Mouse (Mus musculus) hindbrain, postnatal 0 days (tissue): ENCODE measurements around the gene Snx9. TPM values are rescaled to one million over a fixed set of nuclear protein-coding genes. Genes with fewer than 3 reads are reported as not detected.

Source experiments
- ATAC-seq: fragments of 200-750 bp; cut with Nextera tagmentation; 2 replicates; pipeline ENCODE4 v1.8.0; 2017; ENCODE audit warnings: mild to moderate bottlenecking, moderate TSS enrichment, moderate library complexity
- DNase-seq: peaks from one replicate; pipeline ENCODE4 v3.0.0-alpha.2; 2015; ENCODE audit warnings: low spot score
- H3K27ac ChIP-seq: fragments of 300-500 bp; sonication (generic); 2 replicates; pipeline ENCODE4 v1.5.1; 2014; ENCODE audit warnings: mild to moderate bottlenecking
- H3K27me3 ChIP-seq: fragments of 300-500 bp; sonication (generic); 2 replicates; pipeline ENCODE4 v1.6.1; 2014; ENCODE audit warnings: low read length, mixed read lengths; ENCODE audit not compliant: insufficient read depth
- H3K36me3 ChIP-seq: fragments of 300-500 bp; sonication (generic); 2 replicates; pipeline ENCODE4 v1.6.1; 2014; ENCODE audit warnings: low read length, mixed read lengths; ENCODE audit not compliant: insufficient read depth
- H3K4me1 ChIP-seq: fragments of 300-500 bp; sonication (generic); 2 replicates; pipeline ENCODE4 v1.6.1; 2014; ENCODE audit warnings: antibody characterized with exemption, low read length, mixed read lengths; ENCODE audit not compliant: insufficient read depth
- H3K4me2 ChIP-seq: fragments of 300-500 bp; sonication (generic); 2 replicates; pipeline ENCODE4 v1.6.1; 2014; ENCODE audit warnings: low read depth, mild to moderate bottlenecking, low read length, moderate library complexity, mixed read lengths
- H3K4me3 ChIP-seq: fragments of 300-500 bp; sonication (generic); 2 replicates; pipeline ENCODE4 v1.5.1; 2014; ENCODE audit warnings: low read length
- H3K9ac ChIP-seq: fragments of 300-500 bp; sonication (generic); replicated peaks from 2 replicates; pipeline ENCODE4 v1.6.1; 2014; ENCODE audit warnings: mild to moderate bottlenecking, low read length, moderate library complexity, mixed read lengths
- H3K9me3 ChIP-seq: fragments of 300-500 bp; sonication (generic); 2 replicates; pipeline ENCODE4 v1.6.1; 2016; ENCODE audit warnings: low read length, mixed read lengths
- CTCF ChIP-seq: IDR thresholded peaks from 2 replicates; pipeline ENCODE4 v1.5.1; 2016; ENCODE audit warnings: antibody characterized with exemption, control low read depth, low read depth
- WGBS: fragments of 180-500 bp; shearing (Covaris S2); extraction: QIAGEN DNeasy Blood & Tissue Kit; methylation state at CpG from one replicate; pipeline ENCODE4 v1.1.7; 2014; 5-methylcytosine and 5-hydroxymethylcytosine counted together
- polyA plus RNA-seq: library from polyadenylated mRNA; unstranded; fragments of >200 nt; fragmentation: Nextera tagmentation; extraction: Ambion mirVana; gene quantifications from 2 replicates; pipeline ENCODE4 v1.2.1, GENCODE M21; 2015
- total RNA-seq: library from RNA; depleted of rRNA; stranded (reverse); fragments of >200 nt; gene quantifications from 2 replicates; pipeline ENCODE4 v1.2.3, GENCODE M21; 2014

Gene Snx9
- total and polyA plus RNA-seq, 2 experiments from 2014 or later: 7.0 to 12.5 TPM

DNA sequence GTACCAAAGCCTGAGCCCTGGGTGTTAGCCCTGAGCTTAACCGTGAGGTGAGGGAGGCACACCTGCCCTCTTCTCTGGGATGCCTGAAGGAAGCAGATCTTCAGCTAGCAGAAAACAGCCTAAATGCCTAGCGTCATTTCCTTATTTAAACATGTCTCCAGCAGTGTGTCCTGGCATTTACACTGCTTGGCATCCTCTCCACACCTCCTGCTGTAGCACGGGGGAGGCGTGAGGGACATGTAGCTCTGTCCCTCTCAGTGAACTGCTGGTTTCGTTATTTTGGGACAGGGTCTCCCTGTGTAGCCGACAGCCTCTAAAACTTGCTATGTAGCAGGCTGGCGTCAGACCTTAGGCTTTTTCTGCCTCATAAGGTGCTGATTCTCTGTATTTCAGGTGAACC is 55.5 kb downstream of the Snx9 start:
- DNase-seq (no peak), ATAC-seq (no peak)
- TF ChIP-seq CTCF: no peak
- Histone ChIP-seq H3K4me3 (no peak overlapping the region), H3K9ac (no peak overlapping the region), H3K9me3 (no peaks in the 10 kb centered on the region), H3K4me1 (no peaks in the 10 kb centered on the region), H3K36me3 (peaks cover 3% of the 10 kb centered on the region; the same call in 1 of the 2 replicates), H3K27ac (no peak overlapping the region), H3K27me3 (no peaks in the 10 kb centered on the region), H3K4me2 (no peak overlapping the region)
- WGBS: 80% methylated on average over 7 of the region's 7 CpGs

DNA sequence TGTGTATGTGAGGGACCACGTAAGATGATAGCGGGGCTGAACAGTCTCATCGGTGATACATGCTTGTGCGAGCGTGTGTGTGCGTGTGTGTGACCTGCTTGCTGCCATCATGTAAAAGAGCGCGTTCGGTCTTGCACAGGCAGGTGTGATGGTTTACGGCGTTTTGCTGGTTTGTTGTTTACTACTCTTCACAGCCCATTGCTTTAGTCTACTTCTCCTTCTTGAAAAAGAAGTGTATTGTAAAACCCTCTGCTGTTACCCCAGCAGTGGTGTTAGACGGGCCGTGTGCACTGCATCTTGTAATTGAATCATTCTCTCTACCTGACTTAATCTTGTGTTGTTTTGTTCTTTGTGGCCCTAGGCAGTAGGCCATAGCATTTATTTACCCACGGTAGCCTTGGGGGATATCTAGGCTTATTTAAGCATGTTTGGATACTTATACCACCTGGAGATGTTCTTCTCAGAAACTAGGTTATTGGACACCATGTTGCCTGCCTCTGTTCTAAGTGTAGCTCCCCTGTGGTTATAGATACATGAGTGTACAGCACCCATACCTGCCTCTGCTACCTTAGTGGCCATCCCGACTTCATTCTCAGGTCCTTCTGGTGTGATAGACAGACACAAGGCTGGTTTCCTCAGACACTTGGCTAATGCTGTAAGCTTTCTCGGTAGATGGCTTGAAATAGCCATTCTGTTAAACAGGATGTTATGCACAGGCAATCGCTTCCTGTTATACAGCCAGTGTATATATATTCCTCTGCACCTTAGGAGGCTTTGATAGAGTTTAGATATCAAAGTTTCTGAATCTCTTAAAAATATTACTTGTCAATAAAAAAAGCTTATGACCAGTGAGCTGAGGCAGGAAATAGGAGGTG is 56.4 kb downstream of the Snx9 start:
- Histone ChIP-seq H3K27me3 (no peaks in the 10 kb centered on the region), H3K36me3 (peaks cover 7% of the 10 kb centered on the region; the same call in 1 of the 2 replicates), H3K4me1 (no peaks in the 10 kb centered on the region), H3K4me2 (no peak overlapping the region), H3K4me3 (no peak overlapping the region), H3K27ac (no peak overlapping the region), H3K9ac (no peak overlapping the region), H3K9me3 (no peaks in the 10 kb centered on the region)
- WGBS: 94% methylated on average over 17 of the region's 17 CpGs
- DNase-seq (no peak), ATAC-seq (no peak)
- no peak for TF ChIP-seq CTCF

DNA sequence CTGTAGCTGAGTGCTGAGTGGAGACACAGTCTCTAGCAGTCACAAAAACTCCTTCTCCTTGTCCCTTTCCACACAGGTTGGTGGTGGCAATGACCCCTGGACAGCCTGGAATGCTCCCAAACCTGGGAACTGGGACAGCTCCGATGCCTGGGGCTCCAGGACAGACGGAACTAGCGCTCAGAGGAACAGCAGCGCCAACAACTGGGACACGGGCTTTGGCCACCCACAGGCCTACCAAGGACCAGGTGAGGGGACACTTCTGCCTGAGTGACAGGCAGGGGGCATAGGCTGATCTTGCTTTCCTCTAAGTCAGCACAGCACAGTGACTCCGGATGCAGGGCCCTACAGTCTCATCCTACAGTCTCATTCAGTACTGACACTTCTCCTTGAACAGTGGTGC is 58.1 kb downstream of the Snx9 start:
- no peak overlapping the region for H3K4me2 ChIP-seq
- no peaks in the 10 kb centered on the region for H3K4me1 ChIP-seq
- DNase-seq (no peak), ATAC-seq (no peak)
- H3K9ac ChIP-seq: no peak overlapping the region
- H3K27ac ChIP-seq: no peak overlapping the region
- no peak for TF ChIP-seq CTCF
- 87% methylated on average over 6 of the region's 6 CpGs for WGBS
- no peaks in the 10 kb centered on the region for H3K27me3 ChIP-seq
- no peaks in the 10 kb centered on the region for H3K9me3 ChIP-seq
- peaks cover 7% of the 10 kb centered on the region; the same call in 1 of the 2 replicates for H3K36me3 ChIP-seq
- no peak overlapping the region for H3K4me3 ChIP-seq

DNA sequence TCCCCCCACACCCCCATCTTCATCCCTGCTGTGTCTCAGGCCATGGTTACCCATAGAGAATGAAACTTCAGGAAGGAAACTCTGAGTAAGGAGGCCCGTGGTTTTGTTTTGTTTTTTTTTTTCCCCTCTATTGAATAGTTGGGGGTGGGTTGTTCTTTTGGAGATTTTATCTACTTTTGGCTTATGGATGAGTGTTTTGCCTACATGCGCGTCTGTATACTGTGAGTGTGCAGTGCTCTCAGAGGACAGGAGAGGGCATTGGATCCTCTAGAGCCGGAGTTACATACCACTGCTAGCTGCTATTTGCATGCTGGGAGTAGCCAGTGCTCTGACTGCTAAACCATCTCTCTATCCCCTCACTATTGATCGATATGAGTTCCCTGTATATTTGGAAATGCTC is 60.3 kb downstream of the Snx9 start:
- H3K36me3 ChIP-seq: peaks cover 10% of the 10 kb centered on the region; the same call in 1 of the 2 replicates
- H3K27me3 ChIP-seq: no peaks in the 10 kb centered on the region
- H3K9ac ChIP-seq: no peak overlapping the region
- H3K4me1 ChIP-seq: no peaks in the 10 kb centered on the region
- DNase-seq (no peak), ATAC-seq (no peak)
- 77% methylated on average over 5 of the region's 5 CpGs for WGBS
- peak; percentile 28; the same call in 1 of the 2 replicates for TF ChIP-seq CTCF
- no peak overlapping the region for H3K27ac ChIP-seq
- no peaks in the 10 kb centered on the region for H3K9me3 ChIP-seq
- no peak overlapping the region for H3K4me3 ChIP-seq
- no peak overlapping the region for H3K4me2 ChIP-seq

DNA sequence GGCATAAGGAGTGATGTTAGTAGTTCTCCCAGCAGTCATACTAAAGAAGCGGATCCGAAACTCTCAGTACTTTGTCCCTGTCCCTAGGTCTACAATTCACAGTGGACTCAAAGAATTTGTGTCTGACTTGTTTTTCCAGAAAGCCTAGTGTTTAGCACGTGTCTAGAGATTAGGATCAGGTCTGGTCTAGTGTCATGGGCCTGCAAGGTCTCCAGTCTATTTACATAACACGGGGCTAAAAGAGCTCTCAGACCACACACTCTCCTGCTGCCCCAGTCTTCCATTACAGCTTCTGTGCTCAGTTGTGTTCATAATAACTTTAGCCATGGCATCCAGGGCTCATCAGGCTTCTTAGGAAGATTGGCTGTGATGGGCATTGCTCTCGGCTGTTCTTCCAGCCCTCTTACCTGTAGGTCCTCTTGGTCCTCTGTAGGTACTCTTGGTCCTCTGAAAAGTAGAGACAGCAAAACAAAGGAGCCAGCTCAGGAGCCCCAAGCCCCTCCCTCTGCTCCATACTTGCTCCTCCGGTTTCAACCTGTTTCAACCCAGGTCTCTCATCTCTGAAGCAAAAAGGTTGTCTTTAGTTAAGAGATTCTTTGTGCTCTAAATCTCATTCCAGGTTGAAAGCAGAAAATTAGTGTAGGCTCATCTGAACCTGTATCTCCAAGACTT is 62.6 kb downstream of the Snx9 start:
- Histone ChIP-seq H3K9me3 (no peaks in the 10 kb centered on the region), H3K27me3 (no peaks in the 10 kb centered on the region), H3K4me2 (no peak overlapping the region), H3K4me1 (no peaks in the 10 kb centered on the region), H3K9ac (no peak overlapping the region), H3K36me3 (peaks cover 12% of the 10 kb centered on the region; the same call in 1 of the 2 replicates), H3K4me3 (no peak overlapping the region), H3K27ac (no peak overlapping the region)
- ATAC-seq (no peak), DNase-seq (no peak)
- WGBS: 78% methylated on average over 6 of the region's 6 CpGs
- no peak for TF ChIP-seq CTCF

DNA sequence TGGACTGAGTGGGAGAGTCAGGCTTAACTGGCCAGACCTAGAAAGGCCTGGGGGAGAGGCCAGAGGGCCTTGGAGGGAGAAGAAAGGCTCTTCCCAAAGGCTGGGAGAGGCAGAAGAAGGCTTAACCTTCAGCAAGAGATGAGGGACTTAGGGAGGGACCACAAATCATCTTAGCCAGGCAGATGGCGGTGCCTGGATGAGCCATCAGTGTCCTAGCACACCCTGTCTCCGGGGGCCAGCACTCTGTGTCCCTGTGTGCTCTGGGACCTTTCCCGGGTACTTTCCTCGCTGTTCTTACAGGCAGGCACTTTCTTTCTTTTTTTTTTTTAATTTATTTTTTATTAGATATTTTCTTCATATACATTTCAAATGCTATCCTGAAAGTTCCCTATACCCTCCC is 68.6 kb downstream of the Snx9 start:
- H3K27ac ChIP-seq: no peak overlapping the region
- no peak for TF ChIP-seq CTCF
- WGBS: 97% methylated on average over 4 of the region's 4 CpGs
- H3K4me1 ChIP-seq: no peaks in the 10 kb centered on the region
- no peak for ATAC-seq
- H3K27me3 ChIP-seq: no peaks in the 10 kb centered on the region
- H3K4me2 ChIP-seq: no peak overlapping the region
- no peak for DNase-seq
- H3K4me3 ChIP-seq: no peak overlapping the region
- peaks cover 5% of the 10 kb centered on the region; the same call in 1 of the 2 replicates for H3K36me3 ChIP-seq
- H3K9me3 ChIP-seq: no peaks in the 10 kb centered on the region
- no peak overlapping the region for H3K9ac ChIP-seq

DNA sequence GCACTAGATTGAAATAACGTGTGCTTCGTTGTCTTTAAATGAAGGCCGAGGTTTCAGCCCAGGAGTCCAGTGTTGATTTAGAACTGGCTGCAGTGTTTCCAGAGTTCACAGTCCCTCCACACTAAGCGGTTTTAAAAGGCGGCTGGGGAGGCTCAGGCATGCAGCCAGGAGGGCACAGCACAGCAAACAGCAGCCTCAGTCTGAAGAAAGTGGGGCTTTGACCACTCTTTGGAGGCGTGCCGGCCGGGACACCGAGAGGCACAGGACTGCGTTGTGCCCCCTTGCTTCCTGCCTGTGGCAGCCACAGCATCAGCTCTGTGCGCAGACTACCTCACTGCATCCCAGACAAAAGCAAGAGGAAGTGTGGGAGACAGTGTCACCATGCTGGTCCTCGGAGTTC is 70.5 kb downstream of the Snx9 start:
- DNase-seq (peak; percentile 68), ATAC-seq (peak; percentile 83; the same call in 1 of the 2 replicates)
- H3K9ac ChIP-seq: no peak overlapping the region
- 64% methylated on average over 12 of the region's 12 CpGs for WGBS
- H3K9me3 ChIP-seq: no peaks in the 10 kb centered on the region
- peaks cover under 1% of the 10 kb centered on the region; the same call in 1 of the 2 replicates for H3K36me3 ChIP-seq
- no peaks in the 10 kb centered on the region for H3K27me3 ChIP-seq
- no peak overlapping the region for H3K4me3 ChIP-seq
- no peak; the same call in 1 of the 2 replicates for TF ChIP-seq CTCF
- 0 out of 2 replicates have a peak overlapping the region, but pooled peaks have one; percentile 18 for H3K27ac ChIP-seq
- H3K4me1 ChIP-seq: no peaks in the 10 kb centered on the region
- no peak overlapping the region for H3K4me2 ChIP-seq
